Mouse (Mus musculus) retina, postnatal 7 days (tissue): ENCODE data around the gene 5730480H06Rik.

ENCODE experiments used
- DNase-seq: peaks from one replicate; pipeline ENCODE4 v3.0.0-alpha.2; 2012; ENCODE audit warnings: low read depth, low spot score

5730480H06Rik gene

GRCm38 (mm10) chr5:48327652-48328051, at the start of gene 5730480H06Rik:
Gene 5730480H06Rik, plus strand, starts transcription at chr5:48327952.
- no peak for DNase-seq

GRCm38 (mm10) chr5:48301186-48301585, 26.6 kb upstream of the 5730480H06Rik start:
- no peak for DNase-seq

- DNase-seq, result no peak
These were observed 12.6 kb upstream of the 5730480H06Rik start for GRCm38 (mm10) chr5:48315057-48315602.

GRCm38 (mm10) chr5:48320597-48320996, 7.2 kb upstream of the 5730480H06Rik start:
- DNase-seq, result no peak

GRCm38 (mm10) chr5:48326221-48326620, 1.5 kb upstream of the 5730480H06Rik start:
- no peak for DNase-seq

GRCm38 (mm10) chr5:48329751-48330150, 2.0 kb downstream of the 5730480H06Rik start:
- no peak for DNase-seq

- DNase-seq, result no peak
These were observed 3.1 kb downstream of the 5730480H06Rik start for GRCm38 (mm10) chr5:48330817-48331216.

GRCm38 (mm10) chr5:48331441-48331840, 3.7 kb downstream of the 5730480H06Rik start:
- DNase-seq, result no peak

GRCm38 (mm10) chr5:48333407-48333806, 5.7 kb downstream of the 5730480H06Rik start:
- no peak for DNase-seq

GRCm38 (mm10) chr5:48333884-48334513, 6.2 kb downstream of the 5730480H06Rik start:
- DNase-seq, result no peak

GRCm38 (mm10) chr5:48340808-48341433, 13.2 kb downstream of the 5730480H06Rik start:
- no peak for DNase-seq

GRCm38 (mm10) chr5:48345095-48345982, 17.6 kb downstream of the 5730480H06Rik start:
- peak; percentile 14 for DNase-seq

- DNase-seq, result no peak
These were observed 18.4 kb downstream of the 5730480H06Rik start for GRCm38 (mm10) chr5:48345983-48346648.

GRCm38 (mm10) chr5:48349309-48349708, 21.6 kb downstream of the 5730480H06Rik start:
- no peak for DNase-seq

GRCm38 (mm10) chr5:48371890-48372766, 44.4 kb downstream of the 5730480H06Rik start:
- peak; percentile 92 for DNase-seq

- no peak for DNase-seq
These were observed 74.7 kb downstream of the 5730480H06Rik start for GRCm38 (mm10) chr5:48402497-48402896.

GRCm38 (mm10) chr5:48408276-48408675, 80.5 kb downstream of the 5730480H06Rik start:
- DNase-seq, result no peak

GRCm38 (mm10) chr5:48410348-48410747, 82.6 kb downstream of the 5730480H06Rik start:
- no peak for DNase-seq

- no peak for DNase-seq
These were observed 83.7 kb downstream of the 5730480H06Rik start for GRCm38 (mm10) chr5:48411462-48411861.

- DNase-seq, result no peak
These were observed 84.5 kb downstream of the 5730480H06Rik start for GRCm38 (mm10) chr5:48412261-48412660.
